Mouse (Mus musculus) liver, postnatal 0 days (tissue): ENCODE results near the gene 4932438H23Rik.

ENCODE experiments used
- CTCF ChIP-seq: sonication (generic); IDR thresholded peaks from 2 replicates; pipeline ENCODE4 v1.5.1; 2016; ENCODE audit warnings: antibody characterized with exemption, low read depth
- EP300 ChIP-seq: IDR thresholded peaks from 2 replicates; pipeline ENCODE4 v1.6.1; 2016; ENCODE audit warnings: antibody characterized with exemption, low read depth, mild to moderate bottlenecking

DNA sequence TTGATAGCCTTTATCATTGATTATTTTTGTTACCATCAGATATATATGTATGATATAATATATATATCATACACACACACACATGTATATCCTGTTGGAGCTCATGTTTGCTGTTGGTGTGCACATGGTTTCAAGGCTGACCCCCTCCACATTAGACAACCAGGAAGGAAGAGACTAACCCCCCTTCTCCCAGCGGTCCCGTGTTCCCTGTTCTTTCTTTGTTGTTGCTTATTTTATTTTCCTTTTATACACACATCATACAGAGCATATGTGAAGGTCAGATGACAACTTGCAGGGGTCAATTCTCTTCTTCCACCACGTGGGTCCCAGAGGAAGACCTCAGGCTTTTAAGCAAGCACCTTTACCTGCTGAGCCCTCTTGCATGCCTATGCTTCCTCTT is 29.3 kb upstream of the 4932438H23Rik start:
- TF ChIP-seq CTCF (no peak), EP300 (no peak)
